Mouse (Mus musculus) ZHBTc4 (cell line): Measurements from ENCODE around the gene 4930568D16Rik.

Source experiments
- DNase-seq: peaks from one replicate; pipeline ENCODE4 v3.0.0-alpha.2; 2011; ENCODE audit warnings: low read depth, low spot score

The 4930568D16Rik gene

DNA sequence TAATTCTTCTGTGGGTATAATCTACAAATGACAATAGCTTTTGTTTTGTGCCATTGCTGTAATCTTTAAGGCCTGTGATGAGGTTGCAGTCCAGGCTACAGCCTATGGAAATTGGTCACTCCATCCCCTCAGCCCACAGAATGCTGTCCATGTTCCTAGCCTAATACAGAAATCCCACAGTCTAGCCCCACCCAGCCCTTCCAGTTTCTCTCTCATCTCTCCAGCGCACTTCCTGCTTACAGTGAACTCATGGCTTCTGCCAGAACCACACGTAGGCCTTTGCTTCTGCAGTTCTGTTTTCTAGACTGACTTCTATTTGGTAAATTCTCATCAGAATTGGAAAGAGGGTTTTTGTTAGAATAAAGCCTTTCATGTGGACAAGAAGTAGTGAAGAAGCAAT, 21.5 kb downstream of the 4930568D16Rik start:
- no peak for DNase-seq

DNA sequence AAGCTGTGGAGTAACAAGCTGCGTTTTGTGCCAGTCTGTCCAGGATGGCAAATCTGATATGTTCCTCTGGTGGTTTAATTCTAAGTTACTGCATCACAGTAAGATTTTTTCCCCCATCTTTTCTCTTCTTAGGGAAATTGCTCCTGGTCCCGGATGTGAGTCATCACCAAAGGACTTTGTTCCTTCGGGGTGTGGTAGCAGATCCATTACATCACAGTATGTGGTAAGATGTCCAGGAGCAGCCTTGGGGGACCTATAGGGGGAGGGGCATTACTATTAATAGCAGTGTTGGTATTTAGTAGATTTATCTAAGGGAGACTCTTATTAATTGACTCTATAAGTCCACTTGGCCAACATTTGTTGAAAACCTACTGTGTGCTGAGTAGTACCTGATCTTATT, 24.9 kb downstream of the 4930568D16Rik start:
- no peak for DNase-seq

DNA sequence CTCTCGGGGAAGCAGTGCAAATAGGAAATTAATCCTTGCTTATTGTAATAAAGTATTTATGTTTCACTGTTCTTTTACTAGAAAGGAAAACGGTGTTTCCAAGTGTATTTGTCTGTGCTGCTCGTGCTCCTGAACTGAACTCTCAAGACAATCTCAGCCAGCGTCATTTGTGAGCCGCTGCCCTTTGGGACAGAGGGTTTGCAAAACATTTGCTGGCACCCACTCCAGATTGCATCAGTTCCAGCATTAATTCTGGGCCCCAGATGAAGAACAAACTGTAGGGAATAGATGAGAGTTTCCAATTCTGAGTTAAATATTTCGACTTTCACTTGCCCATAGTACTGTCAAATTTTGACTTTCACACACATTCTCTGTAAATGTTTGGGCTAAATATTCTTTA, 28.8 kb downstream of the 4930568D16Rik start:
- no peak for DNase-seq

DNA sequence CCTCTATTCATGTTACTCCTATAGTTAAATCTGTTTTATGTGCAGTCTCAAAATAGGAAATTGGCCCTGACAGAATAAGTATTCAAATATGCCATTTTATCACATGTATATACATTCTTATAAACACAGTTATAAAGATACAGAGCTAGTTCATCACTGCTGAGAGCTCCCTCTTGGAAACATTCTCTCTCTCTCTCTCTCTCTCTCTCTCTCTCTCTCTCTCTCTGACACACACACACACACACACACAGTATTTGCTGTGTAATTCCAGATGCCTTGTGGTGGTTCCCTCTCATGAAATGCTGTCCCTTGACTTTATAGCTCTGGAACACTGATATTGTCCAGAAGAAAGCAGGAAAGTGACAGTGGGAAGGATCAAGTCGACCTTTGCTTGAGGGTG, 29.5 kb downstream of the 4930568D16Rik start:
- DNase-seq, result no peak

DNA sequence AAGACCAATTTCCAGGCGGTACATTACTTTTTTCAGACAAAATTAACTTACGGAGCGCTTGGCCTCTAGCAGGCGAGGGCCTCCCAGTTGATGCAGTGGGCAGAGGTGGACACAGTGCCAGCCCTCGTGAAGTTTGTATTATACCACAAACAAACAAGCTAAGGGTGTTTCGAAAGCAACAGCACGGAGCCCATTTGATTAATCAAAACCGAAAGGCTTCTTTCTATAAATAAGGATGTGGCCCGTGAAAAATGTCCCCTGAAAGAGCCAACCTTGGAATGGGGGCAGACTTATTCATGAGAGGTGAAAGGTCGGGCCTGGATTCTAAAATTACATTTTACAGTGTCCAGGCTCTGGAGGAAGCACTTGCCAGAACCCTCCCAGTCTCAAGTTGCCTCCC, 30.1 kb downstream of the 4930568D16Rik start:
- DNase-seq, result no peak

DNA sequence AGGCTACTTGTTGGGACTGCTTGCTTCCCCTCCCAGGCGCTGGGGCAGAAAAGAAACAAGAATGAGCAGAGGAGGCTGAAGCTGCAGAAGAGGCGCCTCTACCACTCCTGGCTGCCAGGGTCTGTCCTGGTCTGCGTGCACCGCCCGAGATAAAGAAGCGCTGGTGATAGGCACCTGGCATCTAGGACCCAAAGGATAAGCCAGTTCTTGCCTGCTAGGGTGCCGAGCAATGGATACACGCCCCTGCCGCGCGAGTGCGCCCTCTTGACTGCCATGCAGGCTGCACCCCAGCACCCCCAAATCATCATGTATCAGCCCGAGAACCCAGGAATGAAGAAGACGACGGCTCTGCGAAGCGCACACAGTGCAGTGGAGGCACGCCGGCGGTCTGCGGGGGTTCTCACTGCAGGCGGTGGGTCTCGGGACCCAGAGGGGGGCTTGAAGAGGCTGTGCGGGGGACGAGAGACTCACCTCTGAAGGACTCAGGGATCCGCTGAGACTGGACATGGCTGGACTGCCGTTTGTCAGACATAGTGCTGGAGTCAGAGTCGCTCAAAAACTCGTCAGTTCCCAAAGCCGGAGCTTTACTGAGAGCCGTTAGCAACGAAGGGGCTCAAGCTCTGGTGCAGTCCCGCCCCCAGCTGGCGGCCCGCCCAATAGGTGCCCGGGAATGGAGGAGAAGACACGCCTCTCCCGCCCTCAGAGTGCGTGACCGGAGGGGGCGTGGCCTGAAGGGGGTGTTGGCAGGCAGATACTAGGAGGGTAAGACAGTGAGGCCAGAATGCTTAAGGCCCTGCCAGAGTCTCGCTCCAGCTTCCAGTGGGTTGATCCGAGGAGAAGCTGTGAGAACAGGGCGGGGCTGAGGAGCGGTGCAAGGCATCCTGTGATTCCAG, 30.9 kb downstream of the 4930568D16Rik start, which contains the start of gene Stom:
Stom (minus strand) TSS at position 589 of the 893 bp plus-strand sequence.
- DNase-seq, result peak; percentile 100

DNA sequence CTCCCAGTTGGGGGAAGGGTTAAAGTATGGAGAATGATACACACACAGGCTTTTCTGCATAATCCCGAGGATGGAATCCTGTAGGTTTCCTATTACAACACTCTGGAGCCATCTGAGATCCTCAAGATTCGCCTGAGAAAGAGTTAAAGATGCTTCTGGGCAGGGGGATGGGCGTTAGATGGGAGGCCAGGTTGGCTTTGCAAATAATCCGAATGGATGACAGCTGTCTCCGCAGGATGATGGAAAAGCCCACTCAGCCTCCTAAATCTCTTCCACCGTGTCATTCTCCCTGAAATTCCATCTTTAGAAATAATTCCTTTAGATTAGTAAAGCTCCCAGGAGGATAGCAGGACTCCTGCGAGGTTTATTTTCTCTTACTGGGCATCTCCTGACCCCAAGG, 31.9 kb downstream of the 4930568D16Rik start:
- DNase-seq, result no peak

DNA sequence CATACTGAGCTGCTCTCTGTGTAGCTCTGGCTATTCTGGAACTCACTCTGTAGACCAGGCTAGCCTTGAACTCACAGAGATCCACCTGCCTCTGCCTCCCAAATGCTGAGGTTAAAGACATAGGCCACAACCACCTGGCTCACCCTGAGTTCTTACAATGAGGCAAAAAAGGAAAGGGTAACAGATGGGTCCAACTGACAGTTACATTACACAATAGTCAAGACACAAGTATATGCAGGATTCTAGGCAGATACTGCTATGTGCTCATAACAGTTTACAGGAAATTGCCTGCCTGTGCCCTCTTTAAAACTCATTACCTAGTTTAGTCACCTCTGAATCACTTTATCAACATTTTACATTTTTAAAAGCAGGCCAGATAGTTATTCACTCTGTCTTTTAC, 33.9 kb downstream of the 4930568D16Rik start:
- DNase-seq, result no peak

DNA sequence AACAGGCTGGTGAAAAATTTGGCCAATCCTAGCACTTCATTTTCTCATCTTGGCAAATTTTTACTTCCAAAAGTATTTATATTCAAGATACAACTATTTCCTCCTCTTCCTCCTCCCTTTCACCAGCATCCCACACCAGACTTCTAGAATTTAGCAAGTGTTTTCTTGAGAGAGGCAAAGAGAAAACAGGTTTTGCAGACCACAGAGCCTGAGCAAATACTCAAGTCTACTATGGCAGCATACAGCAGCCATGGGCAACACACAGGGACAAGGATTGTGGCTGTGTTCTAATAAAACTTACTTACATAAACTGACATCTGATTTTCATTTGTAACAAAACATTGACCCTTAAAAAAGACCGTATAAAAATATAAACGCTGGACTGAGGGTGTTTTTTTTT, 36.3 kb downstream of the 4930568D16Rik start:
- DNase-seq, result no peak

DNA sequence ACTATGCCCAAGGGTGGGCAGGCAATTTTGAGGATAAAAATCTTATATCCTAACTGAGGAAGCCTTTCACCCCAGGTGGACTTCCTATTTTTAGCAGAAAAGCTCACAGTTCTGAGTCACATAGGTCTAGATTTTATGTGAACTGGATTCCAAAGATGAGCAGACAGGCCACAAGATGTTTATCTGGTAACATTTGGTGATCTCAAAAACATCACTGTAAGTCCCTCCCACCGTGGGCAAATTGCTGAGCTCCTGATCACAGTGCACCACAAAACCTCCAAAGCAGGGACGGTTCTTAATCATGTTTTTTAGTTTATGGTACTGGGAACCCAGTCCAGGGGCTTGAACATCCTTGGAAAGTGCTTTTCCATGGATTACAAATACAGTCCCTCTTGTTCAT, 38.5 kb downstream of the 4930568D16Rik start:
- no peak for DNase-seq

DNA sequence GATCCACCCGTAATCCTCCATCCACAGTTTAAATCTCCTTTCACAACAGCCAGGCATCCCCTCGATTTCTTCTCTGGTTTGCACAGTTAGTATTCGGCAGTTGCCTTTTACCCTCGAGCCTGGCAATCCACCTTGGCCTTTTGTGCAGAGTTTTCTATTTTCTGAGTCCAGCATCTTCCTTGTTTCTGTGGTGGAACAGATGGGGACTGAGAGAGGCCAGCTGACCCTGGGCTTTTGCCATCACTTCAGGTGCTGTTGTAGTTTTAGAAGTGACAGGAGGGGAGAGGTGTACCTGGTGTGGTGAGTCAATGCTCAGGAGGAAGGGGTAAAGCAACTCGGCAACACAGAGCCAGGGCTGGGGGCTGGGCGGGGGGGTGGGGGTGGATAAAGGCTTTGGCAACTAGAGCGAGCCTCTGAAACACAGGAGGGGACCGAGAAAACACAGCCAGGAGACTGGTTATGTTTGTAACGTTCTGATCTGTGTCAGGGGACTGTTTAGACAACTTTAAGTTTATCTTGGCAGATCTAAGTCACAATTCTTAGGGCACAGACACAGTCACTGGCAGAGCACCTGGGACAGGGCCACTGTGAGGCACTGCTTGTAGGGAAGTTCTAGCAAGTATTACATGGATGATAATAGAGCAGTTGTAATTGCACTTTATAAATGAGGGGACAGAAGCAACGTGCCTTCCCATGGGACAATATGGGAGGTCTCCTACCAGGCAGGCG, 39.3 kb downstream of the 4930568D16Rik start:
- no peak for DNase-seq

DNA sequence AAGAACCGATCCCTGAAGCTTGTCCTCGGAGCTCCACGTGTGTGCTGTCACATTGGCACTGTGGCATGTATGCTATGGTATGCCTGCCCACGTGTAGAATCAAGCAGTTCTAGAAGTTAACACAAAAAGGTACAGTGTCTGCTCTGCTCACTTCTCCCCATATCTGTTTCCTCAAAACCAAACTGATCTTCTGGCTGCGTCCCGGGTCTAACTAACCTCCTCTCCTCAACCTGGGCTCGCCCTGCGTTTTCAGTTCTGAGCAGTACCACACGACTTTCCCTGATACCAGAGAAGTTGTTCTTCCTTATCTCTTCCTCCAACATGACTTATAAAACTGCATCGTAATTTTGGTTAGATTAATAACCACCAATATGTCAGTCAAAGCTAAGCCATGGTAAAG, 39.9 kb downstream of the 4930568D16Rik start:
- no peak for DNase-seq

DNA sequence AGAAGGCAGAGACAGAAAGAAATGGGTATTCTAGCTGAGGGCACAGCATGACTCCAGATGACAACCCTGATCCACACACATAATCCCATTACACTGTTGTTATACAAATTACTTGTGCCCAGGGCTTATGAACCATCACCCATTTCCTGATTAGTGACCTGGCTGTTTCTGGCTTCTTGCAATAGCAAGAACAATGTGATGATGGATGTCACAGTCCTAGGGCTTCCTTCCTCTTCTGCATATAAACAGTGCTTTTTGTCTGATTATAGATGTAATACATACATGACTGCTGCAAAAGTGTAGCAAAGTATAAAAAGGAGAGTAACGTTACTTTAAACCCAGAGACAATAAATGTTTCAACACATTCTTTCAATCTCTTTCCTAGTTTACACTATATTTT, 40.6 kb downstream of the 4930568D16Rik start:
- no peak for DNase-seq

DNA sequence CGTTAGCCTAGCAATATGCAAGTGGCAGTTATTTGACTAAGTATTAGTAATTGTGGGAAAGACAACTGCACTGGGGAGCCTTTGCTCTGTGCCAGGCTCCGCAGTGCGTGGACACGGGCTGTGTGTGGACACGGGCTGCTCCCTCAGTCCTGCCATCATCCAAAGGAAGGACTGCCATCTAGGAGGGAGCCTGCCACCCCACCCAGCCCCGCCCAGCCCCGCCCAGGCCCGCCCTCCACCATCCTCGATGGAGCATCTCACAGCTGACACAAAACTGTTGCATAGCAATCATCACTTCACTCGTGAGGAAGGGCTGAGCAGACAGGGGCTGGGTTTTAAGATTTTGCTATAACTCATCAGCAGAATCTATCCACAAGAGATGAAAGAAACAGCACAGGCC, 41.6 kb downstream of the 4930568D16Rik start:
- DNase-seq, result no peak

DNA sequence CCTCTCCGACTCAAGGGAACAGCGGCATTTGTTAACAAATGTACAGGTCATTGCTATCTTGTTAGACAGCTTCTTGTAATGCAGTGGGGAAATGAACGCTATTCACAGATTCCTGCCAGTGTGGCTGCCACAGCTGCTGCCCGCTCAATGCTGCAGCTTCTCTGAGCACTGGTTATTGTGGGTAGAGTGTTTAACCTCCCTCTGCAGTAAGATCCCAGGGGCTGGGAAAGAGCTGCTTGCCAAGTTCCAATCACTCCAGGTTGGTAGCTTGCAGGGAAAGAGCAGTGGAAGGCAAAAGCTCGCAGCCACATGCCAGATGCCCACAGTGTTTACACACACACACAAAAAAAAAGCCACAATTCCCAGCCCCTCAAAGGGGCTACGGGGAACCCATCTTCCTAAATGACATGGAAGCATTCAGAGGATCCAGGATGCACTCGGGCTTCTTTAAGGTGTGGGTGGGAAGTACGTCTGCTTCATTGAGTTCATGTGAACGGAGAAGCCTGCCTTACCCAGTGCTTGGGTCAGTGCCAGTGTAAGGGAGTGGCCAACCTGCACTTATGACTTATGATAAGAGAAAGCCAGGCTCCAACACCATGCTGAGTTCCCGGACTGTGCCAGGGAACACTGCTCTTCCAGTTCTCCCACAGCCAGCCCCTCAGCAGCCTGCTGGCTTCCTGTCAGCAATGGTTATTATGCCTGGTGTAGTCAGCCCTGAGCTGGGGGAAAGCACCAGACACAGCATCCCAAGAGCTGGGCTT, 44.9 kb downstream of the 4930568D16Rik start:
- no peak for DNase-seq

DNA sequence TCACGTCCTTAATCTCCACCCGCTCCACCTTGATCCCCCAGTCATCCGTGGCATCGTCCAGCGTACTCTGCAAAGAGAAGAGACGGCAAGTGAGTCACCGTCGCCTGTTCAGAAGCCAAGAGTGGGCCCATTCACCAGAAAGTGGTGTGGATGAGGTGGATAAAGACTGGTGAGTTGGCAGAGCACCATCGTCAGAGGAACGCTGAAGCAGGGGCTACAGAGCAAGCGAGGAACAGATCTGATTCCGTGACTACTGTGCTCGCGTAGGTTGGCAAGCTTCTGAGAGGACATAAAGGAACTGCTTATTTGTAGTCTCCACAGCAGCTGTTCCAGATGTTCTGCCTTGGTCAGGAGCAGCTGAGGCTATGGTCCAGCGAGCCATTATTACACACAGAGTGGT, 47.1 kb downstream of the 4930568D16Rik start:
- no peak for DNase-seq

DNA sequence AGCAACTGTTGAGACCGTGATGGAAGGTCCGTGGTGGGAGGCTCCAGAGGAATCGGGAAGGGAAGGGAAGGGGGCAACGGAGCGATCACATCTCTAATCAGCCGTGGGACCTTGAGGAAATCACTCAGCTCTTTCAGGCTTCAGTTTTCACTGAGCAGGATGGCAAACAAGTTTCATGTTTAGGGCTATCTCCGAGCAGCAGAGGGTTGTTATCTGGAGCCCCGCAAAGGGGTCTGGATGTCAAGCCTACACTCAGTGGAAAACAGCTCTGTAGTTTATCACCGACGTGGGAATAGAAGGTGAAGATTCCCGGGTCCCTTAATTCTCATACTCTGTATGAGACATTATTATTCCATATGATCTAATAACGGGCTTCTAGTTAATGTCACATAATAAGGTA, 49.1 kb downstream of the 4930568D16Rik start:
- no peak for DNase-seq

DNA sequence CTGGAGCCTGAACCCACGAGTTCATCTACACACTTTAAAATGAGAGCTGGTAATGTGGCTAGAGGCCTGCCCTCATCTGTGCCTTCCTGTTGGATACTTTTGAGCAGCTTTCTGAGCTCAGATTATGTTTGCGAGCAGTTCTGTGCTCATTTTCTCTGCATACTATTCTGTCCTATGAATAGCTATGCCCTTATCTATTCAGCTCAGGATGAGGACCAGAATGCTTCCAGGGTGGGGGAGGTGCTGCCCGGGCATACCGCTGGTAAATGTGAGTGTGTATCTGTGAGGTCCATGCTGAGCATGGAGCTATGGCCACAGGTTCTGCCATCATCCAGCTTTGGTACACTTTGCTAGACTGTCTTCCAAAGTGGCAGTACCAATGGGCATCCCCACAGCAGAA, 49.9 kb downstream of the 4930568D16Rik start:
- DNase-seq, result no peak

DNA sequence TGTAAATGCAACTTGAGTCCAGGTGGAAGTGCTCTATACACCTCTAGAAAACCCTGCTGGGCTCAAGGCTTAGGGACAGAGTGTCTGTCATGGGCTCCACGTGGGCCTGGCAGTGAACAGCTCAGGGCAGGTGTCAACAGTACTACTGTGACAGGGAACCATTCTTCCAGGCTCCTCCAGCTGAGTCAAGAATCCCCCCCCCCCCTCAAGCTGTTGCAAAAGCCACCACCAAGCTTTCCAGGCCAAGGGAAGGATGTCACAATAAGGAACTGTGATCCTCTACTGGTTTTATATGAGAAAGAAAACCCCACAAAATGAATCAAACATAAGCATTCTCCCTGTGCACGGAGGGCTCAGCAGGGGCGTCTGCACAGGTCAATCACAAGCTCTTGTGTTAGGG, 53.2 kb downstream of the 4930568D16Rik start:
- no peak for DNase-seq

DNA sequence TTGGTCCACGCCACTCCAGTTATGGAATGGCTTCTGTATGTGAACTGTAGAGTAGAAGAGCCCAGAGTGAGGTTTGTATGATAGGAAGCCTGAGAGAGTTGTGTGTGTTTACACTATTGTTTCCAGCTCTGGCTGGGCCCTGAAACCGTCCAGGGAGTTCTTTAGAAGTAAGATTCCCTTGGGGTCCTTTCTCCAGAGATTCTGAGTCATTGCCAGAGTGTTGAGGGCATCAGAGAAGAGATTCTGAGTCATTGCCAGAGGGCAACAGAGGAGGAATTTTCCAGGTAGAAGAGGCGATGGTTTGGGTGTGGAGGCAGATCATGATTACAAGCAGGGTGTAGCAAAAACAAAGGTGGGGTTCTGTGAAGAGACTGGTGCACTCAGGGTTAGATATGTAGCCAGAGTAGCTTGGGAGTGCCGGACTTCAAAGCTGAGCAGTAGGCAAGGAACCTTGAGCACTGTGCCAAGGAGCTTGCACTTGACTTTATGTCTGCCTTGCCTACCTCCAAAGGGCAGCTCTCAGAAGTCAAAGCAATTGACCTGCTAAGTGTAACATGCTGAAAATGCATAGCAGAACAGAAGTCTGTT, 57.5 kb downstream of the 4930568D16Rik start:
- DNase-seq, result no peak

DNA sequence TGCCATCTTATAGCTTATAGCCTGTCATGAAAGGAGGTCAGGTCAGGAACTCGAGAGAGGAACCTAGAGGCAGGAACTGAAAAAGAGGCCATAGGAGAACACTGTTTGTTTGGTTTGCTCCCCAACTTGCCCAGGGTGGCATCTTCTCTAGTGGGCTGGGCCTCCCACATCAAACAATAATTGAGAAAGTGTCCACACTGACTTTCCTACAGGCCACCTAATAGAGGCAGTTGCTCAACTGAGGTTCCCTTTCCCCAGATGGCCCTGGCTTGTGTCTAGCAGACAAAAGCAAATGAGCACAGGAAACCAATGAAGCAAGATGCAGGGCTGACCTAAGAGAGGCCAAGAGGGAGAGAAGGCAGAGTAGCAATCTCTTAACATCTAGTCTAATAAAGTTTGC, 59.4 kb downstream of the 4930568D16Rik start:
- DNase-seq, result no peak
